Mouse (Mus musculus) stomach, embryonic 16.5 days (tissue): ENCODE measurements at regions not wholly inside any gene's neighbourhood (a gene's known extent, or its start where the extent isn't known, plus 50 kb on each side); places are given as distances from the start of the nearest gene placed in this dataset.
"Not testable (repeated sequence)": the region's sequence is repeated elsewhere in the genome, so short reads cannot be mapped to it uniquely, and the experiment has no call there.

Source experiments
- ATAC-seq: fragments of 200-750 bp; cut with Nextera tagmentation; 2 replicates; pipeline ENCODE4 v1.8.0; 2017; ENCODE audit warnings: moderate number of reproducible peaks, moderate TSS enrichment; ENCODE audit not compliant: insufficient read depth, low FRiP score
- H3K27ac ChIP-seq: fragments of 300-500 bp; sonication (generic); 2 replicates; pipeline ENCODE4 v1.5.1; 2014; ENCODE audit warnings: low read length
- H3K27me3 ChIP-seq: fragments of 300-500 bp; sonication (generic); 2 replicates; pipeline ENCODE4 v1.6.1; 2014; ENCODE audit warnings: low read length, control low read depth, mixed read lengths; ENCODE audit not compliant: control insufficient read depth, insufficient read depth
- H3K36me3 ChIP-seq: fragments of 300-500 bp; sonication (generic); 2 replicates; pipeline ENCODE4 v1.6.1; 2014; ENCODE audit warnings: low read length; ENCODE audit not compliant: control insufficient read depth, insufficient read depth
- H3K4me1 ChIP-seq: fragments of 300-500 bp; sonication (generic); 2 replicates; pipeline ENCODE4 v1.6.1; 2014; ENCODE audit warnings: low read length, control low read depth, mixed read lengths; ENCODE audit not compliant: control insufficient read depth, insufficient read depth
- H3K4me2 ChIP-seq: fragments of 300-500 bp; sonication (generic); 2 replicates; pipeline ENCODE4 v1.6.1; 2014; ENCODE audit warnings: low read depth, low read length, mixed read lengths
- H3K4me3 ChIP-seq: fragments of 300-500 bp; sonication (generic); replicated peaks from 2 replicates; pipeline ENCODE4 v1.5.1; 2014; ENCODE audit warnings: mild to moderate bottlenecking, low read length
- H3K9ac ChIP-seq: fragments of 300-500 bp; sonication (generic); 2 replicates; pipeline ENCODE4 v1.6.1; 2014; ENCODE audit warnings: low read length
- H3K9me3 ChIP-seq: fragments of 300-500 bp; sonication (generic); replicated peaks from 2 replicates; pipeline ENCODE4 v1.6.1; 2016; ENCODE audit warnings: low read length, control low read depth; ENCODE audit not compliant: control insufficient read depth
- WGBS: fragments of 180-500 bp; shearing (Covaris S2); extraction: QIAGEN DNeasy Blood & Tissue Kit; methylation state at CpG from one replicate; pipeline ENCODE4 v1.1.7; 2014; 5-methylcytosine and 5-hydroxymethylcytosine counted together

DNA sequence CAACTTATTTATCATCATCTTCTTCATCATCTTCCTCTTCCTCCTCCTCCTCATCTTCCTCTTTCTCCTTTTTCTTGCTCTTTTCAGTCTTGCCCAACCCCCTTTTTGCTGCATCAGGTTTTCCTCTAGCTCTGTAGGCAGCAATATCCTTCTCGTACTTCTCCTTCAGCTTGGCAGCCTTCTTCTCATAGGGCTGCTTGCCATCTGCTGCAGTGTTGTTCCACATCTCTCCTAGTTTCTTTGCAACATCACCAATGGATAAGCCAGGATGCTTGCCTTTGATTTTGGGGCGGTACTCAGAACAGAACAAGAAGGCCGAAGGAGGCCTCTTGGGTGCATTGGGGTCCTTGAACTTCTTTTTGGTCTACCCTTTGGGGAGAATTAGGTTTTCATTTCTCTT, 98.7 kb upstream of the Lin7c start:
- not testable (repeated sequence) for H3K4me3 ChIP-seq, H3K4me2 ChIP-seq, H3K36me3 ChIP-seq, H3K9ac ChIP-seq, H3K9me3 ChIP-seq, H3K4me1 ChIP-seq, H3K27ac ChIP-seq, ATAC-seq, H3K27me3 ChIP-seq
- WGBS = 77% methylated on average over 3 of the region's 3 CpGs

DNA sequence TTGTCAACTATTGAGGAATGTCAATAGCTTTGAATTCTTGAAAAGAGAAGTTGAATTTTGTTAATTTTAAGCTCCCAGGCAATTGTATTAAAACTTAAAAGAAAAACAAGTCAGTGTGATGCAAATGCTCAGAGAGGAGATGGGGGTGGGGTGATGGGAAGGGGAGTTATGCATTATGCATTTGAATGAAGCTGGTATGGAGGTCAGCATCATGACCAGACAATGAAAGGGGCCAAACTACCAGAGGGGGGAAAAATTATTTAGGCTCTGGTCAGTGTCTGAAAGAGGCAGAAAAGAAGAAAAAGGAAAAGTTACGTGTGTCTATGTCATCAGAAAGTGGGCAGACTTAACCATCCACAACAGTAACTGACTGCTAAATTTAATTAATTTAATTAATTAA, 73.7 kb upstream of the Lin7c start:
- 0 out of 2 replicates have a peak, but pooled peaks cover 2% of the 10 kb centered on the region for H3K27me3 ChIP-seq
- 94% methylated on average over 1 of the region's 1 CpGs for WGBS
- H3K4me3 ChIP-seq = no peak overlapping the region

GRCm38 (mm10) chr2:109820357-109820756, 70.3 kb upstream of the Lin7c start:
- Histone ChIP-seq H3K9ac (no peak overlapping the region), H3K4me3 (no peak overlapping the region), H3K4me1 (peaks cover 10% of the 10 kb centered on the region), H3K4me2 (no peak overlapping the region), H3K27ac (no peak overlapping the region), H3K36me3 (no peaks in the 10 kb centered on the region), H3K27me3 (no peaks in the 10 kb centered on the region), H3K9me3 (no peaks in the 10 kb centered on the region)
- no peak for ATAC-seq
- WGBS = 67% methylated on average over 6 of the region's 6 CpGs

More for the DNA sequence above, 73.7 kb upstream of the Lin7c start:
- H3K4me1 ChIP-seq = peaks cover 10% of the 10 kb centered on the region
- no peak for ATAC-seq
- H3K27ac ChIP-seq = no peak overlapping the region
- no peaks in the 10 kb centered on the region for H3K36me3 ChIP-seq
- no peak overlapping the region for H3K9ac ChIP-seq
- no peaks in the 10 kb centered on the region for H3K9me3 ChIP-seq
- H3K4me2 ChIP-seq = no peak overlapping the region

DNA sequence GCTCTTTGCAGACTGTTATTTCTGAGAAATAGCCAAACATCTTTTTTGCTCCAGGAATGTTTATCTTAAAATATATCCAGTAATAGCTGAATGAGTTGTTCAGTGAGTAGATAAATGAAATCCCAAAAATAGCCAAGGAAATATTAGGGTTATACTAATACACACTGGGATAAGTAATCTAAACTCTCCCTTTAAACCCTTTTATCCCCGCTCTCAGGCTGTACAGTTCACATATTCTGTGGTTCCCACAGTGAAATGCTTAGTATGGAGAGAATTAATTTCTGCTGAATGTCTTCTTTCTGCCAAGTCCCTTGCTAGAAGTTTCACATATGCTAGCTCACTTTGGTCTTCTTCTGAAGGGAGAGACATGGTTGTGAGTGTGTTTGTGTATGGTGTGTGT, 69.8 kb upstream of the Lin7c start:
- peaks cover 10% of the 10 kb centered on the region for H3K4me1 ChIP-seq
- H3K27me3 ChIP-seq = no peaks in the 10 kb centered on the region
- ATAC-seq = peak; percentile 90
- H3K9ac ChIP-seq = no peak overlapping the region
- no peak overlapping the region for H3K4me2 ChIP-seq
- WGBS = 44% methylated on average over 1 of the region's 1 CpGs
- H3K4me3 ChIP-seq = no peak overlapping the region
- H3K27ac ChIP-seq = no peak overlapping the region
- H3K36me3 ChIP-seq = no peaks in the 10 kb centered on the region
- no peaks in the 10 kb centered on the region for H3K9me3 ChIP-seq

DNA sequence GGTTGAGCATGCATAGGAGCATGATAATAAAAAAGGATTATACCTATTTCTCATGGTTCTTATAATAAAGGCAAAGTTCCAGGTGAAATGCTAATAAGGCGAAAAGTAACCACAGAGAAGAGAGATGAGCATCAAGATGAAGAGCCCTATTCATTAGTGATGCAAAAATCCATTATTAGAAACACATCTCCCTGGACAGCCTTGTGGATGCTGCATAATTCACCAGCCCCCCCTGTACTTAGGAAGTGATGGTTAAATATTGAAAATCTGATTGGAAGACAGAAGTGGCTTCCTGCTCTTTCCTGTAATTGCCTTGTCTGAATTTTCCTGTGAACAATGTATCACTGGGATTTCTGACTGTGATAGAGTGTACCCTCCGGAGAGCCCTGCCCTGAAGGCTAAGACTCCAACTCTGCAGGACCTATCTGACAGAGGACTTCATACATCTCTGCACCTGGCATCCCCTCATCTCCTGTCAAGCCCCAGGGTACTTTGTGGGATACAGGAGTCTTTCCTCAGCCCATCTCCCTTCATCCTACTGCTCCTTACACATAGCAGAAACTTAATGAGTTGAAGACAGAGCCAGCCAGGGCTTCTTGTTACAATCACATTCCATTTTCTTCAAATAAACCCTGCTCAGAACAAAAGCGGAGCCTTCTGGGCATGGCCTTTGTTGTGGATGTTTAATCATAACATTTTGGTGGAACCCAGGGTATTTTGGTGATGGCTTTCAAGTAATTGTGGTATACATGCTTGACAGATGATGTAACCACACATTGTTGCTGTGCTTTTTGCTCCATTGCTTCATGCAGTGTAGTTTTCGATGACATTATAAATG, 67.4 kb upstream of the Lin7c start:
- no peak overlapping the region for H3K4me3 ChIP-seq
- WGBS = 81% methylated on average over 4 of the region's 4 CpGs
- H3K4me1 ChIP-seq = peaks cover 10% of the 10 kb centered on the region
- H3K9ac ChIP-seq = no peak overlapping the region
- no peaks in the 10 kb centered on the region for H3K9me3 ChIP-seq
- H3K4me2 ChIP-seq = no peak overlapping the region
- H3K36me3 ChIP-seq = no peaks in the 10 kb centered on the region
- H3K27me3 ChIP-seq = no peaks in the 10 kb centered on the region
- no peak for ATAC-seq
- H3K27ac ChIP-seq = no peak overlapping the region

GRCm38 (mm10) chr2:109840258-109840657, 50.4 kb upstream of the Lin7c start:
- WGBS = 73% methylated on average over 2 of the region's 2 CpGs

More at GRCm38 (mm10) chr2:109840258-109840657, 50.4 kb upstream of the Lin7c start:
- H3K4me2 ChIP-seq = no peak overlapping the region
- no peaks in the 10 kb centered on the region for H3K9me3 ChIP-seq
- no peak overlapping the region for H3K4me3 ChIP-seq
- no peak overlapping the region for H3K27ac ChIP-seq
- H3K36me3 ChIP-seq = no peaks in the 10 kb centered on the region
- no peaks in the 10 kb centered on the region for H3K4me1 ChIP-seq
- H3K27me3 ChIP-seq = no peaks in the 10 kb centered on the region
- ATAC-seq = no peak
- H3K9ac ChIP-seq = no peak overlapping the region
